Mouse (Mus musculus): ENCODE results near the gene Pacsin2. TPM values are rescaled to one million over a fixed set of nuclear protein-coding genes. Genes with fewer than 3 reads are reported as not detected.
A peak's percentile ranks its signal among the peaks of the same experiment; 100 is the strongest.

The Pacsin2 gene
- polyA plus RNA-seq, 1 experiment, result 30.5 TPM

DNA sequence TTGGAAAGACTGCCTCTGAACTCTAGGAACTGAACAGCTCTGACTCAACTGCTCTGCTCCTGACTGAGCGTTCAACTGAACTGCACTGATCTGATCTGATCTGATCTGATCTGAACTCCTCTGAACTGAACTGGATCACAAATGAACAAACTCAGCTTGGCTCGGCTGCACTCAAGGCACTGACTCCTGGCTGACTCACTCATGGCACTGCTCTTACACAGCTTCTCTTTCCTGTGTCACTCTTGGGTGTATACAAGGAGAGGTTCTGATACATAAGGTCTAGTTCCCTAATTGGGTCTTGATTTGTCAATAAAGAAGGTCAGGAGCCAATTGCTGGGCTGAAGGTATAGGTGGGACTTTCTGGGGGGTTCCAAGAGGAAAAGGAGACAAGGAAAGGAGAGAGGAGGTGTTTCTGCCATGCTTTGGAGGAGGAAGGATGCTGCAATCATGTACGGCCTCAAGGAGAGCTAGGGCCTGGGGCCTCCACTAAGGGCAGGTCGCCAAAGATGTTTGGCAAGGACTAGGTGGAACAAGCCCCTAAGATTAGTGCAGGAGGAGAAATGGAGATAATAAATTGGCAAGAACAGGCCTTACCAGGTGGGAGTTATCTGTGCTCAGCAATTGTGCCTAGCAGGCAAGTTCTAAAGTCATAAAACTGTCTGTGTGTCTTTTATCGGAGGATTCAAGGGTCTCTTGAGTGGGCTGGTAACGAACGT, 29.6 kb upstream of the Pacsin2 start:
- no peak for DNase-seq
- TF ChIP-seq CTCF (IDR thresholded peaks at IDR 0.05; ENCODE audit: borderline replicate concordance, control insufficient read depth, extremely low read depth, insufficient read depth, low read length, poor library complexity) (no peak), POLR2A (IDR thresholded peaks at IDR 0.05; ENCODE audit: control insufficient read depth, extremely low read depth, insufficient read depth, low read length, poor library complexity) (no peak)
- no peaks in the 10 kb centered on the region for H3K36me3 ChIP-seq (ENCODE audit: control insufficient read depth, insufficient read depth, low read length)
- no peak overlapping the region for H3K4me3 ChIP-seq (ENCODE audit: control insufficient read depth, insufficient read depth, low read length)
- H3K27me3 ChIP-seq (ENCODE audit: control insufficient read depth, insufficient read depth, low read length), result no peaks in the 10 kb centered on the region
- no peaks in the 10 kb centered on the region for H3K4me1 ChIP-seq (replicated peaks; ENCODE audit: control insufficient read depth, insufficient read depth, low read length)
- no peak overlapping the region for H3K27ac ChIP-seq (ENCODE audit: control insufficient read depth, insufficient read depth, low read length)
- 95% methylated on average over 7 of the region's 7 CpGs for WGBS

DNA sequence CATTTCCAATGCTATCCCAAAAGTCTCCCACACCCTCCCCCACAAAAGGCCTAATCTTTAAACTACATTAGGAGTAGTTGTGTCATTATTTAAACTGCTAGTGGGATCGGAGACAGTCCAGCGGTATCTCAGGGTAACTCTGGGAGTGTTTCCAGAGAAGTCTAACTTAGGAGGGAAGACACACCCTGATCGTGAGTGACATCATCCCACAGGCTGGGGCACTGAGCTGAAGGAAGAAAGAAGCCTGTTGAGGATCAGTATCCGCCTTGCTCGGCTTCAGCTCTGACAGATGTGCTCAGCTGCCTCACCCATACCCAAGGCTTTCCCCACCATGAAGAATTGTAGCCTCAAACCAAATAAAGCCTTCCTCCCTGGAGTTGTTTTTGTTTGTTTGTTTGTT, 27.5 kb upstream of the Pacsin2 start:
- Histone ChIP-seq H3K27ac (ENCODE audit: control insufficient read depth, insufficient read depth, low read length) (no peak overlapping the region), H3K36me3 (ENCODE audit: control insufficient read depth, insufficient read depth, low read length) (no peaks in the 10 kb centered on the region), H3K4me1 (replicated peaks; ENCODE audit: control insufficient read depth, insufficient read depth, low read length) (no peaks in the 10 kb centered on the region), H3K4me3 (ENCODE audit: control insufficient read depth, insufficient read depth, low read length) (no peak overlapping the region), H3K27me3 (ENCODE audit: control insufficient read depth, insufficient read depth, low read length) (no peaks in the 10 kb centered on the region)
- TF ChIP-seq POLR2A (IDR thresholded peaks at IDR 0.05; ENCODE audit: control insufficient read depth, extremely low read depth, insufficient read depth, low read length, poor library complexity) (no peak), CTCF (IDR thresholded peaks at IDR 0.05; ENCODE audit: borderline replicate concordance, control insufficient read depth, extremely low read depth, insufficient read depth, low read length, poor library complexity) (no peak)
- no peak for DNase-seq
- 93% methylated on average over 5 of the region's 5 CpGs for WGBS

- TF ChIP-seq CTCF (IDR thresholded peaks at IDR 0.05; ENCODE audit: borderline replicate concordance, control insufficient read depth, extremely low read depth, insufficient read depth, low read length, poor library complexity) (no peak), POLR2A (IDR thresholded peaks at IDR 0.05; ENCODE audit: control insufficient read depth, extremely low read depth, insufficient read depth, low read length, poor library complexity) (no peak)
- no peaks in the 10 kb centered on the region for H3K27me3 ChIP-seq (ENCODE audit: control insufficient read depth, insufficient read depth, low read length)
- no peak for DNase-seq
- H3K36me3 ChIP-seq (ENCODE audit: control insufficient read depth, insufficient read depth, low read length), result no peaks in the 10 kb centered on the region
- H3K4me1 ChIP-seq (replicated peaks; ENCODE audit: control insufficient read depth, insufficient read depth, low read length), result no peaks in the 10 kb centered on the region
- H3K4me3 ChIP-seq (ENCODE audit: control insufficient read depth, insufficient read depth, low read length), result no peak overlapping the region
- H3K27ac ChIP-seq (ENCODE audit: control insufficient read depth, insufficient read depth, low read length), result no peak overlapping the region
- 98% methylated on average over 20 of the region's 20 CpGs for WGBS
Observed at GRCm38 (mm10) chr15:83489471-83489870, 25.1 kb upstream of the Pacsin2 start.

DNA sequence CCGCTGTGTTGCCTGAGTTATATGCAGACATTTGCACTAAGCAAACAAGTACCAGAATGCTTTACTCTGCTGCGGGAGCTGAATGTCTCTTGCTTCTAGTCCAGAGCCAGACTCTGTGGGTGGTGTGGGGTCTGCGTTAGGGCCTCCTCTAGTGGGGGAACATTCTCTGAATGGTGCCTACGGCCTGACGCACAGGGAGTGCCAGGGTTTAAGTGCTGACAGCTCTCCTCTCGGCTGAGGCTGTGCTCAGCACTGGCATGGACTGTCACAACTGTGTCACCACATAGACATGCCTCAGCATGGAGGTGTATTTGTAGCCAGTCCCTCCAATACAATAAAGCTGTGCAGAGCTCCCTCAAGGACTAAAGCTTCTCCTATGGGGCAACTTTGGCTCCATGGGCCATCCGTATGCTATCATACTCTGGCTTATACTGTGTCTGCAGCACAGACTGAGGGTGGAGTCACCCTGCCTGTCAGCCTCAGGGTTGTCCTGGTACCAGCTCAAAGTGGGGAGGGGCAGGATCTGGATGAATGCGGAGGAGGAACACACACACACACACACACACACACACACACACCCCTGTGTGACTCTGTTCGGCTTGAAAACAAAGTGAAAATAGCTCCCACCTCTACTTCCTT, 23.2 kb upstream of the Pacsin2 start:
- H3K4me1 ChIP-seq (replicated peaks; ENCODE audit: control insufficient read depth, insufficient read depth, low read length), result no peaks in the 10 kb centered on the region
- H3K36me3 ChIP-seq (ENCODE audit: control insufficient read depth, insufficient read depth, low read length), result no peaks in the 10 kb centered on the region
- H3K27me3 ChIP-seq (ENCODE audit: control insufficient read depth, insufficient read depth, low read length), result no peaks in the 10 kb centered on the region
- no peak for TF ChIP-seq POLR2A (IDR thresholded peaks at IDR 0.05; ENCODE audit: control insufficient read depth, extremely low read depth, insufficient read depth, low read length, poor library complexity)
- no peak for DNase-seq
- 95% methylated on average over 9 of the region's 9 CpGs for WGBS
- no peak overlapping the region for H3K27ac ChIP-seq (ENCODE audit: control insufficient read depth, insufficient read depth, low read length)
- no peak overlapping the region for H3K4me3 ChIP-seq (ENCODE audit: control insufficient read depth, insufficient read depth, low read length)

- H3K4me3 ChIP-seq (ENCODE audit: control insufficient read depth, insufficient read depth, low read length), result no peak overlapping the region
- H3K27ac ChIP-seq (ENCODE audit: control insufficient read depth, insufficient read depth, low read length), result no peak overlapping the region
- H3K27me3 ChIP-seq (ENCODE audit: control insufficient read depth, insufficient read depth, low read length), result no peaks in the 10 kb centered on the region
- no peaks in the 10 kb centered on the region for H3K36me3 ChIP-seq (ENCODE audit: control insufficient read depth, insufficient read depth, low read length)
- WGBS, result 97% methylated on average over 10 of the region's 10 CpGs
- no peaks in the 10 kb centered on the region for H3K4me1 ChIP-seq (replicated peaks; ENCODE audit: control insufficient read depth, insufficient read depth, low read length)
- TF ChIP-seq CTCF (IDR thresholded peaks at IDR 0.05; ENCODE audit: borderline replicate concordance, control insufficient read depth, extremely low read depth, insufficient read depth, low read length, poor library complexity) (no peak), POLR2A (IDR thresholded peaks at IDR 0.05; ENCODE audit: control insufficient read depth, extremely low read depth, insufficient read depth, low read length, poor library complexity) (no peak)
- DNase-seq, result no peak
Observed at GRCm38 (mm10) chr15:83484311-83484710, 19.9 kb upstream of the Pacsin2 start.

- Histone ChIP-seq H3K4me3 (ENCODE audit: control insufficient read depth, insufficient read depth, low read length) (no peak overlapping the region), H3K27ac (ENCODE audit: control insufficient read depth, insufficient read depth, low read length) (no peak overlapping the region), H3K4me1 (replicated peaks; ENCODE audit: control insufficient read depth, insufficient read depth, low read length) (no peaks in the 10 kb centered on the region), H3K36me3 (ENCODE audit: control insufficient read depth, insufficient read depth, low read length) (no peaks in the 10 kb centered on the region), H3K27me3 (ENCODE audit: control insufficient read depth, insufficient read depth, low read length) (no peaks in the 10 kb centered on the region)
- TF ChIP-seq CTCF (IDR thresholded peaks at IDR 0.05; ENCODE audit: borderline replicate concordance, control insufficient read depth, extremely low read depth, insufficient read depth, low read length, poor library complexity) (no peak), POLR2A (IDR thresholded peaks at IDR 0.05; ENCODE audit: control insufficient read depth, extremely low read depth, insufficient read depth, low read length, poor library complexity) (no peak)
- WGBS, result 21% methylated on average over 2 of the region's 2 CpGs
- DNase-seq, result peak; percentile 38
Observed at GRCm38 (mm10) chr15:83483482-83483881, 19.1 kb upstream of the Pacsin2 start.

Data from thymus, adult 2 months (tissue).